Mouse (Mus musculus) liver, embryonic 14.5 days (tissue): ENCODE measurements around the gene 1700023F06Rik. TPM values are rescaled to one million over a fixed set of nuclear protein-coding genes. Genes with fewer than 3 reads are reported as not detected.

Experiments
- ATAC-seq: fragments of 200-750 bp; cut with Nextera tagmentation; 2 replicates; pipeline ENCODE4 v1.8.0; 2017; ENCODE audit warnings: moderate number of reproducible peaks, mild to moderate bottlenecking, moderate library complexity; ENCODE audit not compliant: insufficient read depth
- DNase-seq, 3 experiments: peaks; one replicate each; pipeline ENCODE4 v3.0.0-alpha.2; 2012 to 2013; ENCODE audit warnings: low read depth in 3 of 3, low spot score in 3 of 3
- H3K27ac ChIP-seq: fragments of 300-500 bp; sonication (generic); 2 replicates; pipeline ENCODE4 v1.5.1; 2014; ENCODE audit warnings: moderate library complexity, mild to moderate bottlenecking, control low read depth, inconsistent platforms
- H3K27me3 ChIP-seq: fragments of 300-500 bp; sonication (generic); 2 replicates; pipeline ENCODE4 v1.6.1; 2014; ENCODE audit warnings: mild to moderate bottlenecking, low read length, moderate library complexity; ENCODE audit not compliant: control insufficient read depth, insufficient read depth
- H3K36me3 ChIP-seq: fragments of 300-500 bp; sonication (generic); replicated peaks from 2 replicates; pipeline ENCODE4 v1.6.1; 2014; ENCODE audit warnings: low read depth; ENCODE audit not compliant: control insufficient read depth, insufficient read depth
- H3K4me1 ChIP-seq, 2 experiments: fragments of 200-500 bp in 1 of 2; fragments of 300-500 bp in 1 of 2; sonication (generic) in 1 of 2; replicated peaks; 2 replicates each; pipeline ENCODE4 v1.6.1; 2012 to 2014; ENCODE audit warnings: antibody characterized with exemption in 1 of 2, inconsistent platforms in 1 of 2, low read length in 1 of 2; ENCODE audit not compliant: control insufficient read depth in 2 of 2, insufficient read depth in 2 of 2
- H3K4me2 ChIP-seq: fragments of 300-500 bp; sonication (generic); 2 replicates; pipeline ENCODE4 v1.6.1; 2014; ENCODE audit warnings: low read depth, mild to moderate bottlenecking, control low read depth, moderate library complexity
- H3K4me3 ChIP-seq, 2 experiments: fragments of 200-500 bp in 1 of 2; fragments of 300-500 bp in 1 of 2; sonication (generic) in 1 of 2; 2 replicates each; pipeline ENCODE4 v1.5.1; 2012 to 2014; ENCODE audit warnings: low read depth in 2 of 2, low read length in 2 of 2, mild to moderate bottlenecking in 2 of 2, control low read depth in 1 of 2, inconsistent platforms in 1 of 2, moderate library complexity in 1 of 2; ENCODE audit not compliant: insufficient read depth in 1 of 2
- H3K9ac ChIP-seq: fragments of 300-500 bp; sonication (generic); replicated peaks from 2 replicates; pipeline ENCODE4 v1.6.1; 2014; ENCODE audit warnings: mild to moderate bottlenecking, control low read depth, moderate library complexity
- H3K9me3 ChIP-seq: fragments of 300-500 bp; sonication (generic); 2 replicates; pipeline ENCODE4 v1.6.1; 2016; ENCODE audit warnings: low read length, mixed read lengths; ENCODE audit not compliant: control insufficient read depth
- CTCF ChIP-seq: IDR thresholded peaks from 2 replicates; pipeline ENCODE4 v1.5.1; 2016; ENCODE audit warnings: antibody characterized with exemption, low read depth, control low read depth
- EP300 ChIP-seq: IDR thresholded peaks from 2 replicates; pipeline ENCODE4 v1.6.1; 2016; ENCODE audit warnings: antibody characterized with exemption, low read depth
- WGBS: fragments of 180-500 bp; shearing (Covaris S2); extraction: QIAGEN DNeasy Blood & Tissue Kit; methylation state at CpG from one replicate; pipeline ENCODE4 v1.1.7; 2014; ENCODE audit not compliant: insufficient replicate concordance; 5-methylcytosine and 5-hydroxymethylcytosine counted together
- polyA plus RNA-seq, 2 experiments: library from polyadenylated mRNA; depleted of rRNA in 1 of 2; stranded (reverse) in 1 of 2; unstranded in 1 of 2; fragments of >200 nt; fragmentation: Nextera tagmentation in 1 of 2; extraction: Ambion mirVana in 1 of 2; gene quantifications; 2 replicates each; pipeline versions ENCODE4 v1.2.1 to v1.2.3; 2012 to 2014

1700023F06Rik gene
- polyA plus RNA-seq, 2 experiments, result not detected

DNA sequence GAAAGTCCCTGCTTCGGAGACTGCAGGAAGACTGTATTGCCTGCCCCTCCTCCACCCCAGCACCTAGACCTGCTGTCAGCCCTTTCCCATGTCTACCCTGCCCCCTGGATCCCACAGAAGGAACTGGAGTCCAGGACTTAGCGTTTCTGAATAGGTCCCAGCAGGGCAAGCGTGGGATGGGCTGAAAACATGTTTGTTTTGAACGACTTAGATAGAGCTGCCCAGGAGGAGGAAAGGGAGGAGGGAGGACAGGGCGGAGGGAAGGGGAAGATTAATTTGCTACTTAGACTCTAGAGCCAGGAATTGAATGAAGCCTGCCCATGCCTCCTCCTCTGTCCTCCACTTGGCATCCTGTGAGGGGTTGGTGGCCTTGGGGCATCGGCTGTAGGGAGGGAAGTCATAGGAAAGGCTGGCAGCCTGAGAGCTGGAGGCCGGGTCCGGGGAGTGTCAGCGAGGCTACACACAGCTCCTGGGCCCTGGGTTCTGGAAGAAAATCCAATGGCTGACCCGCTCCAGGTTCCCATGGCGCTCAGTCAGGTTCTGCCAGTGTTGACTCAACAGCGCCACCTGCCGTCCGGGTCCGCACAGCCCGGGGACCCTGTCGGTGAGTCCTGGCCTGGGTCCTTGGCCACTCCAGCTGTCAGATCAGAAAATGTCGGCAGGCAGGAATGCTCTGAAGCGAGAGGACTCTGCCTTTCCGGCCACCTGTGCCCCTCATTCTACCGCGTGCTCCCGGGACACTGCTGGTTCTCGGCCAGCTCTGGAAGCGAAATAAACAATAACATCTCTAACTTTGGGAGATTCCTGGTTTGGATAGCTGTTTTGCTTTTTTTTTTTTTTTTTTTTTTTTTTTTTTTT lies 49.5 kb downstream of the 1700023F06Rik start:
- Histone ChIP-seq H3K36me3 (no peaks in the 10 kb centered on the region), H3K9me3 (no peaks in the 10 kb centered on the region), H3K27me3 (no peaks in the 10 kb centered on the region), H3K4me2 (peak overlapping the region; percentile 70), H3K9ac (peak overlapping the region; percentile 38), H3K4me1 (peaks cover 5 to 6% of the 10 kb centered on the region in 2 experiments; a peak in 3 of 4 replicates), H3K4me3 (peak overlapping the region; percentile 41 to 46), H3K27ac (peak overlapping the region; percentile 9; the same call in 1 of the 2 replicates)
- ATAC-seq (peak; percentile 96), DNase-seq (peak; percentile 79 to 81 (median 80))
- 4% methylated on average over 25 of the region's 25 CpGs for WGBS
- peak; percentile 99 for TF ChIP-seq CTCF
- TF ChIP-seq EP300, result no peak

DNA sequence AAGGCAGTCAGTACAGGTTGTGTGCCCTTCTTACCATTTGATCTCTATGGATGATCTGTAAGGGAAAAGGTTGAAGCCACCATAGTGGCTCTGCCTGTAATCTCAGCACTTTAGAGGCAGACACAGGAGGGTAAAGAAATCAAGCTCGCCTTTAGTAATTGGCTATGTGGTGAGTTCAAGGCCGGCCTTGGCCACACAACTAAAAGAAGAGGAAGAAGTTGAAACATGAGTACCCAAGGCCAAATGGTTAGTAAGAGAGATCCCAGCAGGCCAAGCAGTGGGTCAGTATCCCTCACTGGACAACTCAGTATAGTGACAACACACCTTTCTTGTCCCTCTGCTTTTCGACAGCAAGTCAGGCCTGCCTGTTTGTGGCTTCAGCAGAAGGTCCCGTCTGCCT lies 58.6 kb downstream of the 1700023F06Rik start:
- Histone ChIP-seq H3K9me3 (no peaks in the 10 kb centered on the region), H3K9ac (no peak overlapping the region), H3K36me3 (no peaks in the 10 kb centered on the region), H3K4me3 (no peak overlapping the region), H3K4me2 (no peak overlapping the region), H3K4me1 (peaks cover under 1 to 6% of the 10 kb centered on the region in 2 experiments; a peak in 2 of 4 replicates), H3K27ac (no peak overlapping the region), H3K27me3 (no peaks in the 10 kb centered on the region)
- ATAC-seq (no peak), DNase-seq (no peak)
- no peak for TF ChIP-seq CTCF
- TF ChIP-seq EP300, result no peak
- WGBS, result 82% methylated on average over 4 of the region's 4 CpGs

Other genes starting within 250 kb of the 1700023F06Rik start
- gene Nmt1, start 180.4 kb downstream of the 1700023F06Rik start, polyA plus RNA-seq (2012; rRNA removed), result 18.4 and 22.3 TPM in 2 replicates
- 44.3 and 51.2 TPM in 2 replicates for gene Nmt1, start 180.4 kb downstream of the 1700023F06Rik start, polyA plus RNA-seq (2014; fragmentation: Nextera tagmentation; extraction: Ambion mirVana)
- 25.1 and 27.8 TPM in 2 replicates for gene Dcakd, start 180.2 kb downstream of the 1700023F06Rik start, polyA plus RNA-seq (2012; rRNA removed)
- gene Dcakd, start 180.2 kb downstream of the 1700023F06Rik start, polyA plus RNA-seq (2014; fragmentation: Nextera tagmentation; extraction: Ambion mirVana), result 25.7 and 30.6 TPM in 2 replicates
- 0.31 and 0.36 TPM in 2 replicates for gene Plcd3, start 106.9 kb downstream of the 1700023F06Rik start, polyA plus RNA-seq (2012; rRNA removed)
- gene Plcd3, start 106.9 kb downstream of the 1700023F06Rik start, polyA plus RNA-seq (2014; fragmentation: Nextera tagmentation; extraction: Ambion mirVana), result 0.06 and 0.29 TPM in 2 replicates
- 22.2 and 27.3 TPM in 2 replicates for gene Acbd4, start 106.9 kb downstream of the 1700023F06Rik start, polyA plus RNA-seq (2012; rRNA removed)
- gene Acbd4, start 106.9 kb downstream of the 1700023F06Rik start, polyA plus RNA-seq (2014; fragmentation: Nextera tagmentation; extraction: Ambion mirVana), result 49.7 and 63.2 TPM in 2 replicates
- gene Hexim1, start 92.3 kb downstream of the 1700023F06Rik start, polyA plus RNA-seq (2012; rRNA removed), result 8.4 and 11.4 TPM in 2 replicates
- 2.4 and 2.6 TPM in 2 replicates for gene Hexim1, start 92.3 kb downstream of the 1700023F06Rik start, polyA plus RNA-seq (2014; fragmentation: Nextera tagmentation; extraction: Ambion mirVana)
- gene Hexim2, start 76.1 kb downstream of the 1700023F06Rik start, polyA plus RNA-seq (2012; rRNA removed), result 2.2 and 3.5 TPM in 2 replicates
- gene Hexim2, start 76.1 kb downstream of the 1700023F06Rik start, polyA plus RNA-seq (2014; fragmentation: Nextera tagmentation; extraction: Ambion mirVana), result 3.4 and 4.4 TPM in 2 replicates
- 2.3 and 3.5 TPM in 2 replicates for gene Fmnl1, start 37.5 kb downstream of the 1700023F06Rik start, polyA plus RNA-seq (2012; rRNA removed)
- 2.3 and 3.5 TPM in 2 replicates for gene Fmnl1, start 37.5 kb downstream of the 1700023F06Rik start, polyA plus RNA-seq (2014; fragmentation: Nextera tagmentation; extraction: Ambion mirVana)
- gene Spata32, start 9.9 kb upstream of the 1700023F06Rik start, polyA plus RNA-seq (2012; rRNA removed), result not detected in 2 replicates
- 0.13 TPM in 1 of 2 replicates, not detected in the other for gene Spata32, start 9.9 kb upstream of the 1700023F06Rik start, polyA plus RNA-seq (2014; fragmentation: Nextera tagmentation; extraction: Ambion mirVana)
- gene Map3k14, start 58.9 kb upstream of the 1700023F06Rik start, polyA plus RNA-seq (2012; rRNA removed), result 0.47 and 0.54 TPM in 2 replicates
- 0.14 and 0.18 TPM in 2 replicates for gene Map3k14, start 58.9 kb upstream of the 1700023F06Rik start, polyA plus RNA-seq (2014; fragmentation: Nextera tagmentation; extraction: Ambion mirVana)
- gene Arhgap27, start 155.1 kb upstream of the 1700023F06Rik start, polyA plus RNA-seq (2012; rRNA removed), result 2.6 TPM in 2 replicates
- gene Arhgap27, start 155.1 kb upstream of the 1700023F06Rik start, polyA plus RNA-seq (2014; fragmentation: Nextera tagmentation; extraction: Ambion mirVana), result 1.4 and 1.5 TPM in 2 replicates
- gene Plekhm1, start 204.1 kb upstream of the 1700023F06Rik start, polyA plus RNA-seq (2012; rRNA removed), result 3.7 TPM in 2 replicates
- 3.3 and 3.9 TPM in 2 replicates for gene Plekhm1, start 204.1 kb upstream of the 1700023F06Rik start, polyA plus RNA-seq (2014; fragmentation: Nextera tagmentation; extraction: Ambion mirVana)